Mouse (Mus musculus) heart, adult 2 months (tissue): Measurements from ENCODE around the gene Olfr251.

Experiments used
- CTCF ChIP-seq: fragments of 200-600 bp; IDR thresholded peaks from 2 replicates; pipeline ENCODE4 v1.8.1; 2022; ENCODE audit warnings: antibody characterized with exemption, mild to moderate bottlenecking, moderate library complexity
- EP300 ChIP-seq: fragments of 200-500 bp; IDR thresholded peaks from 2 replicates; pipeline ENCODE4 v1.6.1; 2011; ENCODE audit warnings: low read depth, low read length, control low read depth; ENCODE audit not compliant: insufficient read depth

GRCm38 (mm10) chr9:38427026-38427425, 50.1 kb downstream of the Olfr251 start:
- TF ChIP-seq CTCF: no peak
- no peak for TF ChIP-seq EP300
